Mouse (Mus musculus) CH12.LX (cell line): Measurements from ENCODE around the gene Naa38. TPM values are rescaled to one million over a fixed set of nuclear protein-coding genes. Genes with fewer than 3 reads are reported as not detected.

Source experiments
- DNase-seq: peaks from one replicate; pipeline ENCODE4 v3.0.0-alpha.2; 2013; ENCODE audit errors: extremely low read depth
- H3K27ac ChIP-seq: 2 replicates; pipeline ENCODE4 v1.5.1; 2012; ENCODE audit warnings: low read depth, mild to moderate bottlenecking, control low read depth, moderate library complexity; ENCODE audit not compliant: insufficient read depth
- H3K27me3 ChIP-seq: replicated peaks from 2 replicates; pipeline ENCODE3; 2012; ENCODE audit warnings: inconsistent platforms
- H3K36me3 ChIP-seq, 2 experiments: replicated peaks in 1 of 2; 2 replicates each; pipeline versions ENCODE3 to v1.6.1; 2012; ENCODE audit warnings: inconsistent platforms in 1 of 2, low read length in 1 of 2, mild to moderate bottlenecking in 1 of 2, mixed read lengths in 1 of 2, moderate library complexity in 1 of 2; ENCODE audit not compliant: control insufficient read depth in 1 of 2, insufficient read depth in 1 of 2
- H3K4me1 ChIP-seq, 2 experiments: 2 replicates each; pipeline ENCODE4 v1.6.1; 2012; ENCODE audit warnings: inconsistent platforms in 1 of 2, moderate library complexity in 1 of 2; ENCODE audit not compliant: insufficient read depth in 2 of 2, control insufficient read depth in 1 of 2
- H3K4me2 ChIP-seq: 2 replicates; pipeline ENCODE4 v1.6.1; 2012; ENCODE audit warnings: low read depth, mild to moderate bottlenecking, control low read depth; ENCODE audit not compliant: poor library complexity, insufficient read depth, severe bottlenecking
- H3K4me3 ChIP-seq, 3 experiments: fragments of 150-350 bp in 1 of 3; sonication (generic) in 1 of 3; replicated peaks in 1 of 3; 2 replicates each; pipeline versions ENCODE3 to v1.5.1; 2011 to 2012; ENCODE audit warnings: low read depth in 2 of 3, low read length in 2 of 3, mild to moderate bottlenecking in 2 of 3, moderate library complexity in 2 of 3, control low read depth in 1 of 3, improper control_type of control experiment in 1 of 3, inconsistent platforms in 1 of 3, mixed read lengths in 1 of 3; ENCODE audit not compliant: poor library complexity in 1 of 3
- H3K79me2 ChIP-seq: replicated peaks from 2 replicates; pipeline ENCODE4 v1.6.1; 2012; ENCODE audit warnings: mild to moderate bottlenecking, moderate library complexity; ENCODE audit not compliant: control insufficient read depth, poor library complexity, insufficient read depth, severe bottlenecking; ENCODE audit errors: extremely low read depth
- H3K9ac ChIP-seq: 2 replicates; pipeline ENCODE4 v1.6.1; 2012; ENCODE audit warnings: low read depth, mild to moderate bottlenecking, control low read depth, moderate library complexity; ENCODE audit not compliant: insufficient read depth
- H3K9me3 ChIP-seq: replicated peaks from 2 replicates; pipeline ENCODE3; 2012; ENCODE audit warnings: low read length, inconsistent platforms, mixed read lengths
- CHD2 ChIP-seq: IDR thresholded peaks from 2 replicates; pipeline ENCODE4 v1.6.1; 2011; ENCODE audit warnings: low read length, improper control_type of control experiment
- CTCF ChIP-seq, 2 experiments: IDR thresholded peaks in 1 of 2; conservative IDR thresholded peaks in 1 of 2; 2 replicates each; pipeline ENCODE4 v1.5.1; 2011 to 2012; ENCODE audit warnings: low read depth in 2 of 2, low read length in 2 of 2, improper control_type of control experiment in 1 of 2, inconsistent platforms in 1 of 2, mild to moderate bottlenecking in 1 of 2, moderate library complexity in 1 of 2
- E2F4 ChIP-seq: IDR thresholded peaks from 2 replicates; pipeline ENCODE4 v1.6.1; 2011; ENCODE audit warnings: low read depth, low read length, improper control_type of control experiment; ENCODE audit not compliant: insufficient replicate concordance
- ELF1 ChIP-seq: IDR thresholded peaks from 2 replicates; pipeline ENCODE4 v1.6.1; 2014; ENCODE audit warnings: low read depth, mild to moderate bottlenecking, inconsistent platforms, low read length, improper control_type of control experiment
- EP300 ChIP-seq: IDR thresholded peaks from 2 replicates; pipeline ENCODE4 v1.6.1; 2011; ENCODE audit warnings: low read length, improper control_type of control experiment
- ETS1 ChIP-seq: conservative IDR thresholded peaks from 2 replicates; pipeline ENCODE4 v1.6.1; 2012; ENCODE audit warnings: low read depth, mild to moderate bottlenecking, inconsistent platforms, low read length, improper control_type of control experiment, moderate library complexity
- HCFC1 ChIP-seq: IDR thresholded peaks from 2 replicates; pipeline ENCODE4 v1.6.1; 2012; ENCODE audit warnings: low read depth, mild to moderate bottlenecking, inconsistent platforms, low read length, improper control_type of control experiment
- IRF4 ChIP-seq: IDR thresholded peaks from 2 replicates; pipeline ENCODE4 v1.6.1; 2014; ENCODE audit warnings: low read depth, mild to moderate bottlenecking, inconsistent platforms, low read length, improper control_type of control experiment
- JUND ChIP-seq: conservative IDR thresholded peaks from 2 replicates; pipeline ENCODE4 v1.6.1; 2011; ENCODE audit warnings: low read depth, low read length, improper control_type of control experiment
- MAFK ChIP-seq: IDR thresholded peaks from 2 replicates; pipeline ENCODE4 v1.6.1; 2011; ENCODE audit warnings: low read length, improper control_type of control experiment; ENCODE audit not compliant: insufficient replicate concordance
- MAX ChIP-seq: IDR thresholded peaks from 2 replicates; pipeline ENCODE4 v1.6.1; 2011; ENCODE audit warnings: low read length, improper control_type of control experiment
- MAZ ChIP-seq: IDR thresholded peaks from 2 replicates; pipeline ENCODE4 v1.6.1; 2012; ENCODE audit warnings: low read depth, mild to moderate bottlenecking, inconsistent platforms, low read length, improper control_type of control experiment, moderate library complexity
- MEF2A ChIP-seq: IDR thresholded peaks from 2 replicates; pipeline ENCODE4 v1.6.1; 2014; ENCODE audit warnings: low read depth, mild to moderate bottlenecking, inconsistent platforms, low read length, improper control_type of control experiment, borderline replicate concordance
- MXI1 ChIP-seq: IDR thresholded peaks from 2 replicates; pipeline ENCODE4 v1.6.1; 2011; ENCODE audit warnings: mild to moderate bottlenecking, low read depth, low read length, improper control_type of control experiment
- NELFE ChIP-seq: IDR thresholded peaks from 2 replicates; pipeline ENCODE4 v1.6.1; 2011; ENCODE audit warnings: low read depth, low read length, improper control_type of control experiment
- NRF1 ChIP-seq: IDR thresholded peaks from 2 replicates; pipeline ENCODE4 v1.6.1; 2014; ENCODE audit warnings: low read depth, mild to moderate bottlenecking, inconsistent platforms, low read length, improper control_type of control experiment, moderate library complexity
- POLR2A ChIP-seq: IDR thresholded peaks from 2 replicates; pipeline ENCODE4 v1.6.1; 2011; ENCODE audit warnings: low read depth, mild to moderate bottlenecking, improper control_type of control experiment, low read length
- POLR2AphosphoS2 ChIP-seq: IDR thresholded peaks from 2 replicates; pipeline ENCODE4 v1.6.1; 2011; ENCODE audit warnings: low read depth, low read length, improper control_type of control experiment
- RCOR1 ChIP-seq: conservative IDR thresholded peaks from 2 replicates; pipeline ENCODE4 v1.6.1; 2012; ENCODE audit warnings: low read depth, mild to moderate bottlenecking, inconsistent platforms, low read length, improper control_type of control experiment
- USF2 ChIP-seq: conservative IDR thresholded peaks from 2 replicates; pipeline ENCODE4 v1.6.1; 2011; ENCODE audit warnings: low read depth, low read length, improper control_type of control experiment
- ZC3H11A ChIP-seq: IDR thresholded peaks from 2 replicates; pipeline ENCODE4 v1.6.1; 2012; ENCODE audit warnings: low read depth, mild to moderate bottlenecking, inconsistent platforms, low read length, improper control_type of control experiment
- ZKSCAN1 ChIP-seq: IDR thresholded peaks from 2 replicates; pipeline ENCODE4 v1.6.1; 2012; ENCODE audit warnings: low read depth, inconsistent platforms, low read length, improper control_type of control experiment, borderline replicate concordance
- dilution Hi-C: fragments of 300-500 bp; cut with MboI; formaldehyde crosslinking; loops from 2 replicates; pipeline ENCODE4 v1.14.3; 2020; ENCODE audit warnings: low sequenced_read_pairs; ENCODE audit not compliant: extremely low pct_unique_long_range_greater_than_20kb, extremely low pct_ligation_motif_present
- in situ Hi-C: fragments of 300-500 bp; cut with MboI; formaldehyde crosslinking; loops from 3 replicates; pipeline ENCODE4 v1.14.3; 2019; ENCODE audit warnings: low sequenced_read_pairs, low pct_ligation_motif_present, low pct_unique_long_range_greater_than_20kb, mixed read lengths
- polyA plus RNA-seq: library from polyadenylated mRNA; unstranded; fragments of >175 nt; gene quantifications from 2 replicates; pipeline ENCODE4 v1.2.1, GENCODE M21; 2012; ENCODE audit warnings: low read depth; ENCODE audit not compliant: insufficient read length
- total RNA-seq, 2 experiments: library from RNA; depleted of rRNA; stranded (reverse); fragments of 300-350 nt in 1 of 2; fragments of >200 nt in 1 of 2; gene quantifications; 2 replicates each; pipeline ENCODE4 v1.2.3; 2012 to 2014

Naa38 gene
- total and polyA plus RNA-seq, 3 experiments: 153 to 201 (median 193) TPM

- Histone ChIP-seq H3K27me3 (no peaks in the 10 kb centered on the region), H3K79me2 (peaks cover 7% of the 10 kb centered on the region; the same call in 1 of the 2 replicates)
These were observed 9.5 kb downstream of the Naa38 start for GRCm38 (mm10) chr11:69404595-69405396.

GRCm38 (mm10) chr11:69405397-69406200 lies 10.3 kb downstream of the Naa38 start:
- Histone ChIP-seq H3K4me1 (peaks cover 11 to 23% of the 10 kb centered on the region in 2 experiments), H3K27ac (no peak overlapping the region), H3K9me3 (no peaks in the 10 kb centered on the region), H3K4me2 (no peak overlapping the region), H3K79me2 (peaks cover 7% of the 10 kb centered on the region; the same call in 1 of the 2 replicates), H3K4me3 (no peak overlapping the region), H3K9ac (no peak overlapping the region), H3K36me3 (peaks cover 60 to 68% of the 10 kb centered on the region in 2 experiments), H3K27me3 (no peaks in the 10 kb centered on the region)
- no peak for TF ChIP-seq EP300
- TF ChIP-seq MEF2A: no peak
- dilution Hi-C loops (no loop called here), in situ Hi-C loops (loop anchor here (10.0 kb wide), 1 partner anchor 119 kb away; no protein-coding TSS in a partner anchor)
- DNase-seq: no peak

More at GRCm38 (mm10) chr11:69404595-69405396, 9.5 kb downstream of the Naa38 start:
- TF ChIP-seq MAX: no peak
- no peak for TF ChIP-seq MEF2A
- no peak for TF ChIP-seq HCFC1
- no peak for TF ChIP-seq NRF1
- TF ChIP-seq ETS1: no peak
- dilution Hi-C loops: no loop called here
- Histone ChIP-seq H3K36me3 (peaks cover 68 to 76% of the 10 kb centered on the region in 2 experiments), H3K4me3 (no peak overlapping the region), H3K4me1 (peaks cover 11 to 19% of the 10 kb centered on the region in 2 experiments), H3K27ac (no peak overlapping the region), H3K4me2 (no peak overlapping the region), H3K9ac (no peak overlapping the region), H3K9me3 (no peaks in the 10 kb centered on the region)
- in situ Hi-C loops: loop anchor here (10.0 kb wide), 1 partner anchor 120 kb away; no protein-coding TSS in a partner anchor
- DNase-seq: no peak

GRCm38 (mm10) chr11:69406282-69406681 lies 11.0 kb downstream of the Naa38 start:
- H3K36me3 ChIP-seq: peaks cover 53 to 61% of the 10 kb centered on the region in 2 experiments
- H3K4me2 ChIP-seq: no peak overlapping the region
- no peaks in the 10 kb centered on the region for H3K9me3 ChIP-seq
- dilution Hi-C loops: no loop called here
- H3K4me1 ChIP-seq: peaks cover 11 to 23% of the 10 kb centered on the region in 2 experiments
- no peak overlapping the region for H3K4me3 ChIP-seq
- no peak overlapping the region for H3K9ac ChIP-seq
- DNase-seq: no peak
- TF ChIP-seq MAX: no peak
- TF ChIP-seq MXI1: no peak
- TF ChIP-seq MAZ: no peak
- no peak for TF ChIP-seq ZC3H11A
- no peak for TF ChIP-seq NRF1
- TF ChIP-seq CHD2: no peak
- TF ChIP-seq RCOR1: no peak
- TF ChIP-seq NELFE: no peak
- no peak for TF ChIP-seq CTCF (conservative IDR thresholded peaks at IDR 0.05 in 1 of 2, IDR thresholded peaks at IDR 0.05 in 1 of 2; ENCODE audit: low read depth in 2 of 2, low read length in 2 of 2)
- no peak for TF ChIP-seq USF2
- no peak for TF ChIP-seq IRF4
- no peak for TF ChIP-seq E2F4
- no peak for TF ChIP-seq ELF1
- TF ChIP-seq POLR2AphosphoS2: no peak
- TF ChIP-seq ZKSCAN1: no peak
- no peak for TF ChIP-seq MAFK
- no peak for TF ChIP-seq POLR2A
- TF ChIP-seq JUND: no peak
- H3K27me3 ChIP-seq: no peaks in the 10 kb centered on the region
- peaks cover 7% of the 10 kb centered on the region; the same call in 1 of the 2 replicates for H3K79me2 ChIP-seq
- H3K27ac ChIP-seq: no peak overlapping the region
- in situ Hi-C loops: loop anchor here (10.0 kb wide), 1 partner anchor 119 kb away; no protein-coding TSS in a partner anchor
